Mouse (Mus musculus): ENCODE measurements at regions not wholly inside any gene's neighbourhood (a gene's known extent, or its start where the extent isn't known, plus 50 kb on each side); places are given as distances from the start of the nearest gene placed in this dataset.

DNA sequence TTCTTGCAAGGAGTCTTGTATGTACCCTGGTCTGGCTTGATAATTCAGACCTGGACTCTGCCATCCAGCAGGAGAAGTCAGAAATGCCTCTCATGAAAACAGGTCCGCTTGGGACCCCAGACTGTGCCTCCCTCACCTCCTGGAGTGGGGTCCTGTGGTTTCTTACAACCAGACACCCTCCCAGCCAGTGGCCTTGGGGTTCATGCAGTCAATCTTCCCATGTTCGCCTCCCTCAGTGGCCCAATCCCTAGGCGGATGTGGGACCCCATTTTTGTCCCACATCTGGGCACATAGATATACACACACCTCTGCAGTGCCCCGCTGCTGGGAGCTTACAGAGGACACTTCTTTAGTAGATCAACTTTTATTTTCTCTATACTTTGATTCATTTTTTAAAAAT lies 217.7 kb downstream of the Lrfn2 start:
- Histone ChIP-seq H3K27ac (no peak overlapping the region), H3K4me3 (no peak overlapping the region), H3K36me3 (replicated peaks) (no peaks in the 10 kb centered on the region), H3K4me2 (no peak overlapping the region), H3K27me3 (replicated peaks) (no peaks in the 10 kb centered on the region), H3K4me1 (no peaks in the 10 kb centered on the region), H3K9ac (no peak overlapping the region), H3K9me3 (no peaks in the 10 kb centered on the region)
- 89% methylated on average over 4 of the region's 4 CpGs for WGBS
- ATAC-seq (replicated peaks), result no peak

DNA sequence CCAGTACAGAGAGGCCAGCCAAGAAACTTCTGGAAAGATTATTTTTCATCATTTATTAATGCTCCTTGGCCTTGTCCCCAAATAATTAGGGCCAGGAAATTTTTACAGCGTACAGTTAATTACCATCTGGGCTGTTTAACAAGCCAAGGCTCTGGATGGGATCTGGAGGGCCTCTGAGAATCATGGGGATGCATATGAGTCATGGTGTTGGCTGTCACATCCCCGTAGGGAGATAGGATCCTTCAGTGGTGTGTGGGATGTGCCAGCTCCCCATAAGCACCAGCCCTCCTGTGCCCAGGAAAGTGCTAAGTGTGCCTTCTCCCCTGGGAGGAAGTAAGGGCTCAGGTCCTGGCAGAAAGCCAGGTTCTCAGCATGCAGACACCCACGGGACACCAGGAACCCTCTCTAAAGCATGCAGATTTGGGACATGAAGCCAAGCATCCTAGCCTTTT lies 218.8 kb downstream of the Lrfn2 start:
- H3K4me1 ChIP-seq, result no peaks in the 10 kb centered on the region
- no peaks in the 10 kb centered on the region for H3K9me3 ChIP-seq
- H3K36me3 ChIP-seq (replicated peaks), result no peaks in the 10 kb centered on the region
- no peak overlapping the region for H3K27ac ChIP-seq
- no peak overlapping the region for H3K9ac ChIP-seq
- H3K27me3 ChIP-seq (replicated peaks), result no peaks in the 10 kb centered on the region
- H3K4me2 ChIP-seq, result no peak overlapping the region
- ATAC-seq (replicated peaks), result no peak
- 76% methylated on average over 3 of the region's 3 CpGs for WGBS
- no peak overlapping the region for H3K4me3 ChIP-seq

DNA sequence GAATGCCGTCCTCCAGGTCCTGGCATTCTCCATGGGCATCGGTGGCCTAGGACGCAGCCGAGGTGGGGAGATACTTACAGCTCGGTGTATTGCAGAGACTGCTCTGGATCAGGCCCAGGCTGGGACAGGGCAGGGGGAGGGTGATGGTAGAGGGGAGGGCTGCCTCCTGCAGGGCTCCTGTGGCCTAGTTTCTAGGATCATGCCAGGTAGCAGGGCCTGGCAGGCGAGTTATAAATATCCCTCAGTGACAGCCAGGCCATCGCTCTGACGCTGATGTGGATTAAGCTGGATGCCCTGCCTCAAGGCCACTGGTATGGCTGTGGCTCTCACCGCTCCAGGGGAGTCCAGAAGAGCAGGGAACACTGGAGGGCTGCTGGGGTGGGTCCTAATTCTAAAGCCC lies 221.8 kb downstream of the Lrfn2 start:
- no peaks in the 10 kb centered on the region for H3K4me1 ChIP-seq
- 80% methylated on average over 9 of the region's 9 CpGs for WGBS
- ATAC-seq (replicated peaks), result no peak
- H3K9ac ChIP-seq, result no peak overlapping the region
- H3K27ac ChIP-seq, result no peak overlapping the region
- H3K27me3 ChIP-seq (replicated peaks), result no peaks in the 10 kb centered on the region
- no peaks in the 10 kb centered on the region for H3K9me3 ChIP-seq
- no peaks in the 10 kb centered on the region for H3K36me3 ChIP-seq (replicated peaks)
- H3K4me3 ChIP-seq, result no peak overlapping the region
- no peak overlapping the region for H3K4me2 ChIP-seq

DNA sequence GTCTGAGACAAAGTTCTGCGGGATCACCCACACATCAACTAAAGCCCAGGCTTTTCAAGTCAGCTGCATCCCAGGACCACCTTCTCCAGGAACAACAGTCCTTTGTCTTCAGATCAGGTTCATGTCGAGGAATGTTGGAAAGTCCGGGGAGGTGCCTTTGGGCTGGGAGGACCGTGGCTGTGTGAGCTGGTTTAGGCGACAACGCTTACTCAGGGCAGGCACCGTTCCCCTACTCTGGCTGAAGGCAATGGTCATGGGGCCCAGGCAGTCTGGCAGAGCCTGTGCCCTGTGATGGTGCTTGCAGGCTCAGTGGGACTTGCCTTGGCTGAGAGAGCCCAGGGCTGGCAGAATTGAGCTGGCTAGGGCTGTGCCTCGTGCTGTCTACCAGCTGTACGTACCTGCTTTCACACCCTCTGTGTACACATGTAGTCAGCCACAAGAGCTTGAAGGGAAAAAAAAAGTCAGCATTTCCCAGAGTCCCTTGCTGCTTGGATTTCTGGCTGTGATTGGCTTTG lies 222.9 kb downstream of the Lrfn2 start:
- H3K4me3 ChIP-seq, result no peak overlapping the region
- H3K4me1 ChIP-seq, result no peaks in the 10 kb centered on the region
- H3K27me3 ChIP-seq (replicated peaks), result no peaks in the 10 kb centered on the region
- H3K4me2 ChIP-seq, result no peak overlapping the region
- H3K27ac ChIP-seq, result no peak overlapping the region
- H3K36me3 ChIP-seq (replicated peaks), result no peaks in the 10 kb centered on the region
- no peak overlapping the region for H3K9ac ChIP-seq
- ATAC-seq (replicated peaks), result no peak
- WGBS, result 77% methylated on average over 9 of the region's 9 CpGs
- no peaks in the 10 kb centered on the region for H3K9me3 ChIP-seq

DNA sequence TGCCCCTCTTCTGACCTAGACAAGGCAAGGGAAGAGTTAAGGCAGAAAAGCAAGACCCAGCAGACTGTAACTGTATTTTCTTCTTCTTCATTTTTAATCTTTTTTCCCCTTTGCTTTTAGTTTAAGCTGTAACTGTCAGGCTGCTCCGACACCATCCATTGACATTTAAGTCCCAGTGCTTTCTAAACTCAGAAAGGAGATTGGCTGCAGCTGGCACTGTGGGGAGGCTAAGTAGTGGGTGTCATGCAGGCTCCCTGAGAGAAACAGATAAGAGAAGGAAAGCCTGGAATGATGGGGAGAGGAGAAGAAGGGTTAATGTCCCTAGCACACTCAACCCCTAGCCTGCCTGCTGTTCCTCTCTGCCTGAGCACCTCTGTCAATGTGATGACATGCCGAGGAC lies 225.4 kb downstream of the Lrfn2 start:
- 75% methylated on average over 2 of the region's 2 CpGs for WGBS
- Histone ChIP-seq H3K9ac (no peak overlapping the region), H3K27me3 (replicated peaks) (no peaks in the 10 kb centered on the region), H3K36me3 (replicated peaks) (no peaks in the 10 kb centered on the region), H3K9me3 (no peaks in the 10 kb centered on the region), H3K4me2 (no peak overlapping the region), H3K4me3 (no peak overlapping the region), H3K4me1 (no peaks in the 10 kb centered on the region), H3K27ac (no peak overlapping the region)
- no peak for ATAC-seq (replicated peaks)

DNA sequence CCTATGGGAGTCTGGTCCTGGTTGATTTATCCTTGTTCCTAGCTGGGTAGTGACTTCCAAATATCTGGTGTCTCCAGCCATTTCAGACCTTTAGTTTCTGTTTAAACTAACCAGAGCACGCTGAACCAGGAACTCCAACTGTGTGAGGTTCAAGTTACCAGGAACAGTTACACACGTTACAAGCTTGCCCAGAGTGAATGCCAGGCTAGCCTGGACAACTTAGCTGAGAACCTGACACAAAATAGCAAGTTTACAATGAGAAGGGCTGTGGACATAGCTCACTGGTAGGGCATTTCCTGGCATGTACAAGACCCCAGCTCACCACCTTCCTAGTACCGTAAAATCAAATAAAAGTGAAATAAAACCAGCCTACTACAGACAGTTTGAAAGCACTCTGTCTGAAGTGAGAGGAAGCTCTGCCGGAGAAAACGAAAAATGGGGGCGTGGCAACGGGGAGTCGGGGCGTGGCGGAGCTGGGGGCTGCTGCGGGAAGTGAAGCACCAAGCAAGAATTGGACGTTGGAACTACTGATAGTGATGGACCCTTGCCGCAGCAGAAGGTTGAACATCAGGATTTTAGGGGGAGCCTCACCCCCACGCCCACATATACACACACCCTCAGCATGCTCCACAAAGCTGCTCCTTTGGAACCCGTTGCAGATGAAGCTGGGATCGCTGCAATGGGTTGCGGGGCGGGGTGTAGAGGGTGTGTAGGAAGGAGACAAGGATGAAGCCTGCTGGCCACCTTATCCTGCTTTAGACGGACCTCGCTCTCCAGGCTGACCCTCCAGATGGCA lies 239.3 kb downstream of the Lrfn2 start:
- no peak overlapping the region for H3K27ac ChIP-seq
- peak overlapping the region; percentile 38 for H3K4me3 ChIP-seq
- H3K4me1 ChIP-seq, result peaks cover 15% of the 10 kb centered on the region
- no peaks in the 10 kb centered on the region for H3K36me3 ChIP-seq (replicated peaks)
- H3K27me3 ChIP-seq (replicated peaks), result peaks cover 3% of the 10 kb centered on the region; the same call in 1 of the 2 replicates
- H3K9ac ChIP-seq, result peak overlapping the region; percentile 39
- H3K9me3 ChIP-seq, result no peaks in the 10 kb centered on the region
- peak; percentile 35; the same call in 1 of the 2 replicates for ATAC-seq (replicated peaks)
- peak overlapping the region; percentile 70 for H3K4me2 ChIP-seq
- 6% methylated on average over 20 of the region's 20 CpGs for WGBS

DNA sequence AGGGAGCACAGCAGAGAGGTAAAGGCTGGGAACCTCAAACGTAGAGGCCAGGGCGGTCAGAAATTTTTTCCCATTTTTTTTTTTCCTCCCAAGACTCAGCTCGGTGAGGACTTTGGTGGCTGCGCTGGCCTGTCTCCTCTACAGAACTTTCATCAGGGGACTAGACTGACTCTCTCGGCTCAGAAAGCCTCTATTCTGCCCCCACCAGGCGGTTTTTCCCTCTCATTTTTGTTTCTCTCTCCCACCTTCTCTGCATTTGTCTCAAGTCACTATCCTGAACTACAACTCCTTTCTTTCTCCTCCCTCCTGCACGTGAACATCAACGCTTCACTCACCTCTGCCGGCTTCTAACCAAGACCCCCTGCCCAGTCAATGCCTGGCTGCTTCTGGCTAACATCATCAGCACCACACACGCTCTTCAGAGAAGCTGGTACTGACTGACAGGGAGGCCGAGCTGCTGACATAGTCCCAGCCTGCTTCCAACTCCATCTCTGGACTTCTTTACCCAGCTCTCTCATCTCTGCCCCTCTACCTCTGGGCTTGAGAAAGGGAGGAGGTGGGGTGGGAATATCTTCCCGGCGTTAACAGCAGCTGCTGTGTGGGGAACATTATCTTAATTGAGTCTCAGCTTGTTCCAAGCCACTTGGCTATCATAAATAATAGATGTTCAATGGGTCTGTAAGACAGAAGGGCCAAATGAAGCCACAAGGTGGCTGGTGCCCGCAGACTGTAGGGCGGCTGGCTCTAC lies 240.0 kb downstream of the Lrfn2 start:
- peak overlapping the region; percentile 70 for H3K4me2 ChIP-seq
- WGBS, result 8% methylated on average over 15 of the region's 15 CpGs
- H3K36me3 ChIP-seq (replicated peaks), result no peaks in the 10 kb centered on the region
- H3K9me3 ChIP-seq, result no peaks in the 10 kb centered on the region
- peaks cover 3% of the 10 kb centered on the region; the same call in 1 of the 2 replicates for H3K27me3 ChIP-seq (replicated peaks)
- H3K4me1 ChIP-seq, result peaks cover 15% of the 10 kb centered on the region
- ATAC-seq (replicated peaks), result peak; percentile 60
- H3K9ac ChIP-seq, result peak overlapping the region; percentile 39; the same call in 1 of the 2 replicates
- H3K4me3 ChIP-seq, result peak overlapping the region; percentile 38
- no peak overlapping the region for H3K27ac ChIP-seq

DNA sequence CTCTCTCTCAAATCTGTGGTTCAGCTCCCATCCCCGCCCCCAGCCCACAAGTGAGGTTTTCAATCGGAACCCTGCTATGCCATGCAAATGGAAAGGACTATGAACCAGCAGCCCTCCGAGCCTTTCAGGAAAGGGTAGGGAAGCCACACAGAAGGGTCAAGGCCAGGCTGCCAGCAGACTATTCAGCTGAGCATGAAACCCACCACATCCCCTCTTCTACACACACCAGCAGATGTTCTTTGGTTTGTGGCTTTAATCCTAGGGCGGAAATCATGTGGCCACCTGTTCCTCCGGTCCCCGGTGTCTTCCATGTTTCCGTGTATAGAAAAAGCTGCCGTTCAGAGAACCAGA lies 240.6 kb downstream of the Lrfn2 start:
- Histone ChIP-seq H3K27me3 (replicated peaks) (peaks cover 3% of the 10 kb centered on the region; the same call in 1 of the 2 replicates), H3K36me3 (replicated peaks) (no peaks in the 10 kb centered on the region), H3K9ac (no peak overlapping the region), H3K4me1 (peaks cover 15% of the 10 kb centered on the region), H3K4me2 (0 out of 2 replicates have a peak overlapping the region, but pooled peaks have one; percentile 70), H3K27ac (no peak overlapping the region), H3K9me3 (no peaks in the 10 kb centered on the region), H3K4me3 (no peak overlapping the region)
- ATAC-seq (replicated peaks), result peak; percentile 28; the same call in 1 of the 2 replicates
- WGBS, result 48% methylated on average over 8 of the region's 8 CpGs

DNA sequence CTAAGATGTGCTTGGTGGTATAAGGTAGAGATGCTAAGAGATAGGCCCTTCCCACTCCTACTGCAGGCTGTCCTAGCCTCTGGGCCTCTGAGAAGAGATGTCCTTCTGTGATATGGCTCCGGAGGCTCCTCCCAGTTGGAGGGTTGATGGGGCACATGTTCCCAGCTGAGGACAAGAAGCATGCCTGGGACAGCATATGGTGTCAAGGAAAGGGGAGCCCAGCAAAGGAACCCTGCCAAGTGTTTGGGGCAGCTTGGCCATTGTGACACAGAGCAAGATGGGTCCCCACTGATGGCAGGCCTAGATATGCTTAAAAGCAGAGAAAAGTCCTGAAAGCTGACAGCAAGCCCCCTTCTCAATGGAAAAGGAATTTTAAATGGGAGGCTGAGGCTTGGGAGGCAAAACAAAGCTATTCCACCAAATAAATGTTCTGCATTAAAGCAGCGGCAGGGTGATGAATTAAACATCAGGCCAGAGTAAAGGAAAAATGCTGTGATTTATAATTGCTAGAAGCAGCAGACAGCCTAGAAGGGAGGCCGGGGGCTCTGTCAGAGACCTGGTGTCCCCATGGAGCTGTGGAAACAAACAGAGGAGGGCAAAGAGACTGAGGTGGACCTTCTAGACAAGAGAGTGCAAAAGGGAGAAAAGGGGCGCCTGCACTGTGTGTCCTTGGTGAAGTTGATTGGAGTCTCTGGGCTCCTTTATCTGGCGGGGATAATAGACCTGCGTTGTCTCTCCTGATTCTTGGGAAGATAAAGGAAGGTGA lies 246.0 kb downstream of the Lrfn2 start:
- no peak for ATAC-seq (replicated peaks)
- H3K27ac ChIP-seq, result peak overlapping the region; percentile 48; the same call in 1 of the 2 replicates
- no peak overlapping the region for H3K4me2 ChIP-seq
- no peaks in the 10 kb centered on the region; the same call in 1 of the 2 replicates for H3K27me3 ChIP-seq (replicated peaks)
- peaks cover 29% of the 10 kb centered on the region for H3K4me1 ChIP-seq
- 48% methylated on average over 6 of the region's 6 CpGs for WGBS
- no peaks in the 10 kb centered on the region for H3K9me3 ChIP-seq
- no peaks in the 10 kb centered on the region for H3K36me3 ChIP-seq (replicated peaks)
- H3K9ac ChIP-seq, result no peak overlapping the region
- H3K4me3 ChIP-seq, result no peak overlapping the region

DNA sequence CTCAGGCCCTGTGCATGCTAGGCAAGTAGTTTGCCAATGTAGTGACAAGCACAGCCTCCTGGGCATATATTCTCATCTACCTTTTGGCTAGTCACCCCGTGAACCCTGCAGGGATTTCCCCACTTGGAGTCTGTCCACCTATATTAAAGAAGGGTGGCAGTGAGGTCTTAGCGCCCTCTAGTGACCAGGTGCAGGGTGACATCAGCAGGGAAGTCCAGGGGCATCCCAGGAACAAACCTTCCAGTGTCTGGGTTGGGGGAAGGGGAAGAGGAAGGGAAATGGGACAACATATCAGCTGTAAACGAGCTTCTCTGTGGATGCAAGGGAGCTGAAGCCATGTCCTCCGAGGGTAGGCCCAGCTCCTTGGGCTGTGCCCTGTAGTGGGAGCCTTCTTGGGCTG lies 245.7 kb upstream of the Mocs1 start:
- H3K27me3 ChIP-seq (replicated peaks), result no peaks in the 10 kb centered on the region; the same call in 1 of the 2 replicates
- H3K4me3 ChIP-seq, result no peak overlapping the region
- no peak overlapping the region for H3K4me2 ChIP-seq
- no peaks in the 10 kb centered on the region for H3K36me3 ChIP-seq (replicated peaks)
- no peak overlapping the region for H3K9ac ChIP-seq
- WGBS, result 11% methylated on average over 4 of the region's 4 CpGs
- no peak for ATAC-seq (replicated peaks)
- H3K9me3 ChIP-seq, result no peaks in the 10 kb centered on the region
- H3K27ac ChIP-seq, result no peak overlapping the region
- peaks cover 33% of the 10 kb centered on the region for H3K4me1 ChIP-seq

DNA sequence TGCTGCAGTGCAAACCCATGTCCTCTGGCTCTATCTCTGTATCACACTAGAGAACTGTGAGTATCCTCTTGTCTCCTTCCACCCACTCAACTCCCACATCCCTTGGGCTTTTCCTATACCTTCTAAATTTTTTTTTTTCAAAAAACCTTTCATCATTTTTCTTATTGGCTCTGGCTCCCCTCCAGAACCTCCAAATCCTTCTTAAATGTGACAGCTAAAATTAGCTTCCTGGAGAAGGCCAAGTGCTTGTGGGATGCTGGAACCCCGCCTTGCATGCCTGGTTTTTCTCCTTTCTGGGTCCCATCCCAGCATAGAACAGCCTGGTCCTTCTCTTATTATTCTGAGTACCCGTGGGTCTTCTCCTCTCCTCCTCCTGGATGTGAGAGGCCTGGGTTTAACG lies 244.2 kb upstream of the Mocs1 start:
- peaks cover 24% of the 10 kb centered on the region for H3K4me1 ChIP-seq
- 73% methylated on average over 3 of the region's 3 CpGs for WGBS
- H3K9me3 ChIP-seq, result no peaks in the 10 kb centered on the region
- H3K27ac ChIP-seq, result no peak overlapping the region
- no peaks in the 10 kb centered on the region for H3K36me3 ChIP-seq (replicated peaks)
- H3K4me3 ChIP-seq, result no peak overlapping the region
- H3K27me3 ChIP-seq (replicated peaks), result no peaks in the 10 kb centered on the region
- no peak overlapping the region for H3K9ac ChIP-seq
- no peak for ATAC-seq (replicated peaks)
- no peak overlapping the region for H3K4me2 ChIP-seq

DNA sequence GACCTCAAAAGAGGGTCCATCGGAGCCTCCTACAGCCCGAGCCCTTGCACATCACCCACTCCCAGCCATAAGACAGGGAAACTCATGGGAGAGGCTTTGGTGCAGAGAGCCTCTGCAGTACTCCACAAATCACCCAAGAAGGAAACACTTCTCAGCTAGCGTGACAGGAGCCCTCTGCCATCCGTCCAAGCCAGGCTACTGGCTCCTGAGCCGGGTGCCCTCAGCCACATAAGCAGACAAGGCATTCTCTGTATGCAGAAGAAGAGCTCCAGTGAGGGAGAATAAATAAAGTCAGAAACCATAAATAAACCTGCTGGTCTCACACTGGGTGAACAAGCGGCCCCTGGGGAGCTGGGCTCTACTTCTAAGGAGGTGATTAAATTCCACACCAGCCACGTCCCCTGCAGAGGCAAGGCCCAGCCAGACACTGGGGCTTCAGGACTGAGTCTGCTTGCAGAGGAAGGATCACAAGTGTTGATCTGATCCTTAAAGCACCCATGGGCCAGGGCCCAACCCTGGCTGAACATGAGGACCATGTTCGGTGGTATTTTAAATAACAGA lies 243.0 kb upstream of the Mocs1 start:
- H3K27ac ChIP-seq, result no peak overlapping the region
- no peaks in the 10 kb centered on the region for H3K36me3 ChIP-seq (replicated peaks)
- 43% methylated on average over 8 of the region's 8 CpGs for WGBS
- H3K27me3 ChIP-seq (replicated peaks), result no peaks in the 10 kb centered on the region
- H3K9ac ChIP-seq, result no peak overlapping the region
- no peaks in the 10 kb centered on the region for H3K9me3 ChIP-seq
- H3K4me1 ChIP-seq, result peaks cover 14% of the 10 kb centered on the region
- no peak overlapping the region for H3K4me2 ChIP-seq
- no peak overlapping the region for H3K4me3 ChIP-seq
- no peak for ATAC-seq (replicated peaks)
